Mouse (Mus musculus) intestine, postnatal 0 days (tissue): ENCODE data around the gene Gm14443. TPM values are rescaled to one million over a fixed set of nuclear protein-coding genes. Genes with fewer than 3 reads are reported as not detected.
"Not testable (repeated sequence)": the region's sequence is repeated elsewhere in the genome, so short reads cannot be mapped to it uniquely, and the experiment has no call there.

Experiments used
- ATAC-seq: fragments of 200-750 bp; cut with Nextera tagmentation; 2 replicates; pipeline ENCODE4 v1.8.0; 2017; ENCODE audit warnings: mild to moderate bottlenecking, moderate TSS enrichment, moderate library complexity
- H3K27ac ChIP-seq: fragments of 300-500 bp; sonication (generic); 2 replicates; pipeline ENCODE4 v1.5.1; 2014; ENCODE audit warnings: mild to moderate bottlenecking, low read depth, low read length, moderate library complexity
- H3K27me3 ChIP-seq: fragments of 300-500 bp; sonication (generic); replicated peaks from 2 replicates; pipeline ENCODE4 v1.6.1; 2014; ENCODE audit warnings: low read length, mixed read lengths; ENCODE audit not compliant: control insufficient read depth, insufficient read depth
- H3K36me3 ChIP-seq: fragments of 300-500 bp; sonication (generic); 2 replicates; pipeline ENCODE4 v1.6.1; 2014; ENCODE audit warnings: mild to moderate bottlenecking, moderate library complexity; ENCODE audit not compliant: control insufficient read depth, insufficient read depth
- H3K4me1 ChIP-seq: fragments of 300-500 bp; sonication (generic); replicated peaks from 2 replicates; pipeline ENCODE4 v1.6.1; 2014; ENCODE audit warnings: antibody characterized with exemption, low read length, mixed read lengths; ENCODE audit not compliant: control insufficient read depth, insufficient read depth
- H3K4me2 ChIP-seq: fragments of 300-500 bp; sonication (generic); replicated peaks from 2 replicates; pipeline ENCODE4 v1.6.1; 2014; ENCODE audit warnings: low read depth, mild to moderate bottlenecking, moderate library complexity
- H3K4me3 ChIP-seq: fragments of 300-500 bp; sonication (generic); 2 replicates; pipeline ENCODE4 v1.5.1; 2014; ENCODE audit warnings: low read depth, low read length
- H3K9ac ChIP-seq: fragments of 300-500 bp; sonication (generic); 2 replicates; pipeline ENCODE4 v1.6.1; 2014; ENCODE audit warnings: mild to moderate bottlenecking, low read depth, low read length
- H3K9me3 ChIP-seq: fragments of 300-500 bp; sonication (generic); 2 replicates; pipeline ENCODE4 v1.6.1; 2016; ENCODE audit warnings: mixed run types; ENCODE audit not compliant: control insufficient read depth
- CTCF ChIP-seq: sonication (generic); IDR thresholded peaks from 2 replicates; pipeline ENCODE4 v1.5.1; 2016; ENCODE audit warnings: low read depth, mild to moderate bottlenecking, control low read depth, antibody characterized with exemption, moderate library complexity
- whole genome bisulfite sequencing: fragments of 180-500 bp; shearing (Covaris S2); extraction: QIAGEN DNeasy Blood & Tissue Kit; methylation state at CpG from one replicate; pipeline ENCODE4 v1.1.7; 2014; 5-methylcytosine and 5-hydroxymethylcytosine counted together
- polyA plus RNA-seq: library from polyadenylated mRNA; unstranded; fragments of >200 nt; fragmentation: Nextera tagmentation; extraction: Ambion mirVana; gene quantifications from 2 replicates; pipeline ENCODE4 v1.2.1, GENCODE M21; 2015

Gm14443 gene
- polyA plus RNA-seq, 1 experiment from 2014 or later: 0.17 TPM

GRCm38 (mm10) chr2:175172123-175172522 lies 3.5 kb downstream of the Gm14443 start:
- Histone ChIP-seq H3K9ac (no peak overlapping the region), H3K4me3 (no peak overlapping the region), H3K27ac (no peak overlapping the region), H3K4me1 (no peaks in the 10 kb centered on the region), H3K9me3 (no peaks in the 10 kb centered on the region), H3K27me3 (no peaks in the 10 kb centered on the region), H3K4me2 (no peak overlapping the region), H3K36me3 (no peaks in the 10 kb centered on the region)
- no peak for ATAC-seq
- 90% methylated on average over 3 of the region's 3 CpGs for WGBS
- TF ChIP-seq CTCF: no peak

- H3K4me1 ChIP-seq, ATAC-seq, H3K4me3 ChIP-seq, H3K36me3 ChIP-seq, H3K27me3 ChIP-seq, H3K9ac ChIP-seq, H3K27ac ChIP-seq, H3K4me2 ChIP-seq, H3K9me3 ChIP-seq: not testable (repeated sequence)
- 89% methylated on average over 2 of the region's 2 CpGs for WGBS
These were observed 8.8 kb downstream of the Gm14443 start for GRCm38 (mm10) chr2:175166870-175167269.

GRCm38 (mm10) chr2:175165110-175165509 lies 10.6 kb downstream of the Gm14443 start:
- 93% methylated on average over 12 of the region's 12 CpGs for WGBS
- not testable (repeated sequence) for H3K4me1 ChIP-seq, H3K36me3 ChIP-seq, H3K4me3 ChIP-seq, H3K9ac ChIP-seq, H3K27me3 ChIP-seq, H3K4me2 ChIP-seq, ATAC-seq, H3K9me3 ChIP-seq, H3K27ac ChIP-seq

GRCm38 (mm10) chr2:175161438-175161837 lies 14.2 kb downstream of the Gm14443 start:
- not testable (repeated sequence) for ATAC-seq, H3K36me3 ChIP-seq, H3K27me3 ChIP-seq, H3K9ac ChIP-seq, H3K27ac ChIP-seq, H3K4me2 ChIP-seq, H3K4me1 ChIP-seq, H3K9me3 ChIP-seq, H3K4me3 ChIP-seq
- WGBS: 83% methylated on average over 4 of the region's 4 CpGs

- no peak for ATAC-seq
- Histone ChIP-seq H3K36me3 (no peaks in the 10 kb centered on the region), H3K9ac (no peak overlapping the region), H3K4me3 (no peak overlapping the region), H3K27me3 (no peaks in the 10 kb centered on the region), H3K4me2 (no peak overlapping the region), H3K27ac (no peak overlapping the region), H3K4me1 (no peaks in the 10 kb centered on the region), H3K9me3 (0 out of 2 replicates have a peak, but pooled peaks cover 3% of the 10 kb centered on the region)
- WGBS: 86% methylated on average over 3 of the region's 3 CpGs
- no peak for TF ChIP-seq CTCF
These were observed 17.0 kb downstream of the Gm14443 start for GRCm38 (mm10) chr2:175158642-175159041.

DNA sequence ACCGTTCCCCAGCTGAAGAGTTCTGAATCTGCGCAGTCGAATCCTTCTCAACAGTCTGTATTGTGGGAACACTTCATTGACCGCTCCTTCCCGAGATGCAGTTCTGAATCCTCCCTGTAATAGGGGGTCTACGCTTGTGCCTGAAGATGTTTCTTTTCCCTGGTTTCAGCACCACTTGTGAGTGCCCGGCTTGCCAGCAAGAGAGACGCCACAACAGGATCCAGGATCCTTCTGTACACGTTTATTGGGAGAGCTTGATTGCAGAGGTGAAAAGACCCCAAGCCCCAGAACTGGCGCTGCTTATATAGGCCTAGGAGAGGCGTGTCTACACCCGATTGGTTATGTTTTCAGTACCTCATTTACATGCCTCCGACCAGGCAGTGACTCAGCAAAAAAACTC lies 19.0 kb downstream of the Gm14443 start:
- ATAC-seq: no peak
- no peak overlapping the region for H3K4me3 ChIP-seq
- no peak for TF ChIP-seq CTCF

GRCm38 (mm10) chr2:175141993-175142295 lies 33.7 kb downstream of the Gm14443 start, which contains the start of gene Gm14399:
Gene Gm14399, minus strand, starts transcription at chr2:175142012.
- H3K4me1 ChIP-seq: not testable (repeated sequence)

More for the DNA sequence above, 19.0 kb downstream of the Gm14443 start:
- Histone ChIP-seq H3K27me3 (no peaks in the 10 kb centered on the region), H3K4me2 (no peak overlapping the region), H3K9me3 (0 out of 2 replicates have a peak, but pooled peaks cover 3% of the 10 kb centered on the region), H3K27ac (no peak overlapping the region), H3K9ac (no peak overlapping the region), H3K36me3 (no peaks in the 10 kb centered on the region), H3K4me1 (no peaks in the 10 kb centered on the region)
- 90% methylated on average over 13 of the region's 13 CpGs for WGBS

DNA sequence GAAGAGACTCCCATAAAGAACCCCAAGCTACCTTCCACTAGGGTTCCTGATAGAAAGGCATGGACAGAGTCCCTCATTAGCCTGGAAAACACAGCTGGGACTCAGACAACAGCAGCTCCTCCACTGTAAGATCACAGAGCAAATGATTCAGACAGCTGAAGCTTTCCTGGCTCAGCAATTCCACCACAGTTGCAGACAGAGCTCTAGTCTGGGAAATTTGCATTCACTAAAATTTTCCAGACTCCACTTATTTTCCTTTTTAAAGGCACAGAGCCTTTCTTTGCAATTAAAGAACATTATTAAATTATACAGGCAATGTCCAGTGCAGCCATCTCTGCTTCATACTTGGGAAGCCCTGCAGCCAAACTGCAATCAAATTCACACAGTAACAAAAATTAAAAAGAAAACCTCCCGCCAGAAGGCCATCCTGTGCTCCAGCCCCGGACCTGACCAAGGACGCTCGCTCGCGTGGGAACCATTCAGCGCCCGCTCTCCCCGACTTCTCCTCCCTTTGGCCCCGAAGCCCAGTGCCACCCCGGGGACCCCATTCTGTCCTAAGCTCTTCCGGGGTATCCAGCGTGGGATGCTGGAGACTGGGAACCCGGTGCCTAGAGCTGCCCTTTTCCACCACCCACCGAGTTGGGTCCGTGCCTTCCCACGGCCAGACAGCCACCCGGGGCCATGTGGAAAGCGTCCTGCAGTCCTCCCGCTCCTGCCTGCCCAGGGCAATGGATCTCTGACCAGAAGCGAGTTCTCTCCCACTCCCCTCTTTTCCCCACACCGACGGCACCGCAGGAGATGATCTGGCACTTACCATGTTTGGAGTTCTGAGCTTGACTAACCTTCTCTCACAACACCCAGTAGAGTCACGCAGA lies 34.3 kb downstream of the Gm14443 start:
- H3K4me1 ChIP-seq, H3K9me3 ChIP-seq, H3K27ac ChIP-seq, ATAC-seq, H3K27me3 ChIP-seq, H3K36me3 ChIP-seq, H3K9ac ChIP-seq: not testable (repeated sequence)
- 6% methylated on average over 24 of the region's 25 CpGs for WGBS
- Histone ChIP-seq H3K4me2 (peak overlapping the region; percentile 63), H3K4me3 (peak overlapping the region; percentile 36)

More at GRCm38 (mm10) chr2:175141993-175142295, 33.7 kb downstream of the Gm14443 start, which contains the start of gene Gm14399:
- H3K9me3 ChIP-seq, H3K36me3 ChIP-seq, ATAC-seq, H3K27me3 ChIP-seq, H3K9ac ChIP-seq, H3K27ac ChIP-seq: not testable (repeated sequence)
- peak within 1 kb of the TSS; percentile 36 for H3K4me3 ChIP-seq
- 5% methylated on average over 1 of the region's 2 CpGs for WGBS
- peak within 1 kb of the TSS; percentile 63 for H3K4me2 ChIP-seq

GRCm38 (mm10) chr2:175140624-175141023 lies 35.0 kb downstream of the Gm14443 start:
- H3K9me3 ChIP-seq, H3K27ac ChIP-seq, H3K27me3 ChIP-seq, H3K4me2 ChIP-seq, H3K4me1 ChIP-seq, H3K4me3 ChIP-seq, H3K9ac ChIP-seq, ATAC-seq, H3K36me3 ChIP-seq: not testable (repeated sequence)
